Mouse (Mus musculus) heart, adult 11 months (tissue): Measurements from ENCODE around the gene Mfsd5.

ENCODE experiments used
- DNase-seq: peaks from one replicate; pipeline ENCODE4 v3.0.0; 2022

The Mfsd5 gene

GRCm38 (mm10) chr15:102279092-102279782 lies at the start of gene Mfsd5:
Gene Mfsd5 (plus strand): TSS chr15:102279454.
- peak; percentile 99 for DNase-seq

GRCm38 (mm10) chr15:102230408-102231321 lies 48.6 kb upstream of the Mfsd5 start:
- peak; percentile 86 for DNase-seq

GRCm38 (mm10) chr15:102231748-102232147 lies 47.5 kb upstream of the Mfsd5 start, which contains the start of gene Itgb7:
Gene Itgb7 (minus strand): TSS chr15:102231944.
- DNase-seq: peak; percentile 94

GRCm38 (mm10) chr15:102232764-102233163 lies 46.5 kb upstream of the Mfsd5 start:
- DNase-seq: no peak

GRCm38 (mm10) chr15:102233896-102234295 lies 45.4 kb upstream of the Mfsd5 start:
- peak; percentile 92 for DNase-seq

- peak; percentile 97 for DNase-seq
Measured at GRCm38 (mm10) chr15:102235371-102236027, 43.8 kb upstream of the Mfsd5 start.

GRCm38 (mm10) chr15:102238543-102239259 lies 40.6 kb upstream of the Mfsd5 start:
- DNase-seq: peak; percentile 90

GRCm38 (mm10) chr15:102239260-102239590 lies 40.0 kb upstream of the Mfsd5 start:
- peak; percentile 97 for DNase-seq

GRCm38 (mm10) chr15:102239851-102240250 lies 39.4 kb upstream of the Mfsd5 start:
- DNase-seq: peak; percentile 92

GRCm38 (mm10) chr15:102240607-102241006 lies 38.6 kb upstream of the Mfsd5 start:
- peak; percentile 99 for DNase-seq

- peak; percentile 91 for DNase-seq
Measured at GRCm38 (mm10) chr15:102242404-102243228, 36.6 kb upstream of the Mfsd5 start.

GRCm38 (mm10) chr15:102243229-102244190 lies 35.7 kb upstream of the Mfsd5 start:
- DNase-seq: peak; percentile 99

GRCm38 (mm10) chr15:102244306-102245191 lies 34.7 kb upstream of the Mfsd5 start:
- peak; percentile 95 for DNase-seq

- DNase-seq: peak; percentile 98
Measured at GRCm38 (mm10) chr15:102245461-102245881, 33.8 kb upstream of the Mfsd5 start.

- DNase-seq: peak; percentile 99
Measured at GRCm38 (mm10) chr15:102245891-102246741, 33.1 kb upstream of the Mfsd5 start.

GRCm38 (mm10) chr15:102246866-102247251 lies 32.4 kb upstream of the Mfsd5 start:
- peak; percentile 100 for DNase-seq

- DNase-seq: peak; percentile 99
Measured at GRCm38 (mm10) chr15:102247252-102248130, 31.8 kb upstream of the Mfsd5 start.
